Mouse (Mus musculus): ENCODE measurements around the gene Col6a3.

DNA sequence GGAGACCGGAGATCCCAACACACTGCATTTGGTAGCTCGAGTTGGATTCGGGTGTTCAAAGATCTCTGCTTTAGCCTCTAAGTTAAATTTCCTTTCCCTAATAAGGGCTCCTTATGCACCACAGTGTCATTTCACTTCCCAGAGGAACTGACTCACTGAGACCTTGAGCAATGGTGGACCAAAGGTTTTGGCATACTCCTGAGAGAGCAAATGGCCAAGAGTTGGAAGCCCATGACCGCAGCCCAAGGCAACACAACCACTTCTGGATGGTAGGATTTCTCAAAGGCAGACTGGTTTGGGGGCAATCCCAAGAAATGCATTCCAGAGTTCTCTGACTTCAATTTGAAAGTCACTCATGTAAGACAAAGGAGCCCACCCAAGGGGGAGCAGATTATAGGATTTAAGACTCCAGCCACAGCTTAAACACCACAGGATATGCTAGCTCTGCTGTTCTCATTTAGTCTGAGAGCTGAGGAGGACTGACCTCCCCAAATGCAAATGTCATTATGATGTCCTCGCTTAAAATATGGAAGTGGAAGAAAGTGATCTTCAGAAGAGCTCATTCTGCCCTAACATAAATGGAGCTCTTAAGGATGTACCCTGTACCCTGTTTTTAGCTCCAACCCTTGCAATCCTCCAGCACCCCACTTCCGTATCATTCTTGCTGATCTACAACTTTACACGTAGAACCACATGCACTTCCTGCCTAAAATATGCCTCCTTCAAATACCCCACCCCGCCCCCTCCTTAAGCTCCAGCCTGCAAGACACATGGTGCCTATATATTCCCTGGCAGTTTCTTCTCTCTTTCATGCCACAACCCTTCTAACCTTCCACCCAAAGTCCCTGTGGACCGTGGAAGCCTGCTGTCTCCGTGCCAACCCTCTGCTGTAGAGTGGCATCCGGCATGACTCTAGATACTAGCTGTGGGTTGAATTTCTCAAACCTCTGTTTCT lies 103.3 kb downstream of the Col6a3 start:
- TF ChIP-seq CTCF (conservative IDR thresholded peaks at IDR 0.05; ENCODE audit: low read length) (no peak), NANOG (IDR thresholded peaks at IDR 0.05; ENCODE audit: borderline replicate concordance, low read length) (no peak), POU5F1 (IDR thresholded peaks at IDR 0.05; ENCODE audit: borderline replicate concordance, low read length) (no peak)

Measured in E14TG2a.4 (cell line).